Mouse (Mus musculus) C2C12 (cell line): ENCODE measurements around the gene Adamts12. TPM values are rescaled to one million over a fixed set of nuclear protein-coding genes. Genes with fewer than 3 reads are reported as not detected.

Experiments
- H3K27me3 ChIP-seq: one replicate; pipeline ENCODE4 v1.6.1; 2011; ENCODE audit not compliant: control insufficient read depth, insufficient read depth, insufficient read length
- H3K36me3 ChIP-seq: one replicate; pipeline ENCODE4 v1.6.1; 2011; ENCODE audit not compliant: control insufficient read depth, insufficient read depth
- H3K4me3 ChIP-seq: one replicate; pipeline ENCODE4 v1.5.1; 2011; ENCODE audit warnings: mild to moderate bottlenecking, control low read depth; ENCODE audit not compliant: poor library complexity, insufficient read depth, severe bottlenecking
- H3K79me2 ChIP-seq: one replicate; pipeline ENCODE4 v1.6.1; 2011; ENCODE audit not compliant: control insufficient read depth, insufficient read depth
- H3K79me3 ChIP-seq: one replicate; pipeline ENCODE4 v1.6.1; 2011; ENCODE audit warnings: low read depth, control low read depth
- H3ac ChIP-seq: one replicate; pipeline ENCODE3; 2011; ENCODE audit warnings: low read depth; ENCODE audit not compliant: control insufficient read depth, insufficient read length
- CEBPB ChIP-seq: IDR thresholded peaks from one replicate; pipeline ENCODE4 v1.6.1; 2011; ENCODE audit warnings: low read depth, mild to moderate bottlenecking, control low read depth, moderate library complexity
- CTCF ChIP-seq: IDR thresholded peaks from one replicate; pipeline ENCODE4 v1.5.1; 2011; ENCODE audit not compliant: control insufficient read depth, insufficient read depth, insufficient read length
- FOSL1 ChIP-seq: IDR thresholded peaks from one replicate; pipeline ENCODE4 v1.8.0; 2011; ENCODE audit warnings: mild to moderate bottlenecking, low read length; ENCODE audit not compliant: poor library complexity, insufficient read depth, severe bottlenecking
- MAX ChIP-seq: IDR thresholded peaks from one replicate; pipeline ENCODE4 v1.6.1; 2011; ENCODE audit warnings: mild to moderate bottlenecking, control low read depth
- MYOD1 ChIP-seq: IDR thresholded peaks from one replicate; pipeline ENCODE4 v1.6.1; 2011; ENCODE audit warnings: low read depth; ENCODE audit not compliant: control insufficient read depth, insufficient read length
- MYOG ChIP-seq: IDR thresholded peaks from one replicate; pipeline ENCODE4 v1.6.1; 2011; ENCODE audit not compliant: control insufficient read depth, insufficient read length; ENCODE audit errors: extremely low read depth
- USF1 ChIP-seq: IDR thresholded peaks from one replicate; pipeline ENCODE4 v1.6.1; 2011; ENCODE audit warnings: low read depth, mild to moderate bottlenecking, control low read depth, moderate library complexity
- polyA plus RNA-seq: library from polyadenylated mRNA; unstranded; fragments of >200 nt; fragmentation: generic; extraction: Trizol; gene quantifications from one replicate; pipeline ENCODE4 v1.2.1, GENCODE M21; 2012; ENCODE audit warnings: missing spikeins

Adamts12 gene
- polyA plus RNA-seq, 1 experiment: 0.14 TPM

DNA sequence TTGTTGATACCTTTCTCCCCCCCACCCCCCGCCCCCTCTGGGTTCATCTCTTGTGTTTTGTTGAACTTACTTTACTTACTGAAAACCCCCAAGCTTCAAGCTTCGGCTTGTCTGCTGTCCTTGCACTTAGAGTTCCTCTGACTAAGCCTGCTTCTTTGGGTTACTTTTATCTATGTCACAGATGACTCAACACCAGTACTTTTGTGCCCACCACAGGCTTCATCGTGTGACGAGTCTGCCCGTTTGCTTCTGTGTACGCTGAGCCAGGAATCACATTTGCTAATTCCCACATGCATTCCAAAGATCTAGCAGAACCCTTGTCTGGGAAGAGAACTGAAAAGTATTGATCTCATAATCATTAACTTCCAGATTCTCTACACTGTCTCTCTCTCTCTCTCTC, 94.8 kb downstream of the Adamts12 start:
- H3K27me3 ChIP-seq: no peaks in the 10 kb centered on the region
- H3K79me3 ChIP-seq: no peaks in the 10 kb centered on the region
- no peak overlapping the region for H3K4me3 ChIP-seq
- H3K79me2 ChIP-seq: no peaks in the 10 kb centered on the region
- TF ChIP-seq MYOD1 (peak; percentile 3), USF1 (no peak)
- no peaks in the 10 kb centered on the region for H3K36me3 ChIP-seq
- no peak overlapping the region for H3ac ChIP-seq

- TF ChIP-seq CEBPB: no peak
- TF ChIP-seq MAX: no peak
- TF ChIP-seq FOSL1: no peak
- no peak for TF ChIP-seq MYOG
- no peak for TF ChIP-seq CTCF
- TF ChIP-seq MYOD1: no peak
- TF ChIP-seq USF1: no peak
- Histone ChIP-seq H3K36me3 (no peaks in the 10 kb centered on the region), H3K79me2 (no peaks in the 10 kb centered on the region), H3K79me3 (no peaks in the 10 kb centered on the region), H3K27me3 (no peaks in the 10 kb centered on the region), H3ac (no peak overlapping the region), H3K4me3 (no peak overlapping the region)
Measured at GRCm38 (mm10) chr15:11160759-11161158, 96.2 kb downstream of the Adamts12 start.

GRCm38 (mm10) chr15:11165883-11166282, 101.3 kb downstream of the Adamts12 start:
- Histone ChIP-seq H3K79me3 (no peaks in the 10 kb centered on the region), H3ac (no peak overlapping the region), H3K27me3 (no peaks in the 10 kb centered on the region), H3K4me3 (no peak overlapping the region), H3K36me3 (no peaks in the 10 kb centered on the region), H3K79me2 (no peaks in the 10 kb centered on the region)
- TF ChIP-seq FOSL1 (no peak), CEBPB (no peak), MYOD1 (no peak), USF1 (no peak), CTCF (no peak), MAX (no peak), MYOG (no peak)

DNA sequence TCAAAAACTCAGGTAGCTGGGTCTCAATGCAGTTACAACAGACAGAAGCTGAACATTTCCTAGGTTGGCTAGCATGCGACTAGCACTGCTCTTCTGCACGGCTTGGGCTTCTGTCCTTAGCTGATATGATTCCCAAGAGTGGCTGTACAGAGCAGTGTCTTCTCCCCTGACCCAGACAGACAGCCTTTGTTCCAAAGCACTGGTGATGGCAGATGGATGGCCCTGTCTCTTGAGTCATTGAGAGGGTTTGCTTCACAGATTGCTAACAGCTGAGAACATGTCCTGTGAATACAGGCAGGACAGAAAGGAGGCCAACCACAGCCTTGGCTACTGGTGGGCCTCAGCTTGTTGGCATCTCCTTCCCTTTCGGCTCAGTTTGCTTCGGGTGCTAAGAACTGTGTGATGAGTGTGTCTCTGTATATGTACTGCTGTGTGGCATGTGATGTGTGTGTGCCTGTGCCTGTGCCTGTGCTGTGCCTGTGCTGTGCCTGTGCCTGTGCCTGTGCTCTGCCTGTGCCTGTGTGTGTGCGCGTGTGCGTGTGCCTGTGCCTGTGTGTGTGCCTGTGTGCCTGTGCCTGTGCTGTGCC, 109.4 kb downstream of the Adamts12 start:
- Histone ChIP-seq H3K79me2 (no peaks in the 10 kb centered on the region), H3ac (no peak overlapping the region), H3K27me3 (no peaks in the 10 kb centered on the region), H3K36me3 (no peaks in the 10 kb centered on the region), H3K4me3 (no peak overlapping the region), H3K79me3 (no peaks in the 10 kb centered on the region)
- TF ChIP-seq CTCF (no peak), FOSL1 (no peak), CEBPB (no peak), MAX (no peak), MYOG (no peak), MYOD1 (no peak), USF1 (no peak)

- no peaks in the 10 kb centered on the region for H3K79me3 ChIP-seq
- no peaks in the 10 kb centered on the region for H3K79me2 ChIP-seq
- TF ChIP-seq FOSL1 (no peak), MAX (no peak), MYOD1 (peak; percentile 5), USF1 (no peak)
- H3K4me3 ChIP-seq: no peak overlapping the region
- H3K27me3 ChIP-seq: no peaks in the 10 kb centered on the region
- H3K36me3 ChIP-seq: no peaks in the 10 kb centered on the region
- H3ac ChIP-seq: no peak overlapping the region
Measured at GRCm38 (mm10) chr15:11174842-11175241, 110.3 kb downstream of the Adamts12 start.

DNA sequence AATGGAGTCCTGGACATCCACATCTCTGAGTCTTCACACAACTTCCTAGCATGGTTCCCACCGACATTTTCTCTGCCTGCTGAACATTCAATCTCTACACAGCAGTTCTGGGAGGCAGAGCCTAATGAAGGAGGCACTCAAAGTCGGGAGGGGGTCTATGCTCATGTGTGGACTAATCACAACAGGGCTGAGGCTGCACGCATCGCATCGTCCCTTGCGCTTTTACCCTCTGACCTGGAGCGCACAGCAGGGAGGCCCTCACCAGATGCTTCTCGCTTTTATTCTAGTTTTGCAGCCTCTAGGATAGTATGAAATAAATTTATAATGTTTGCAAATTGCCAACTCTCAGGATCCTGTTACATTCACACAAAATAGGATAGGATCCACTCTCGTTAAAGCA, 112.9 kb downstream of the Adamts12 start:
- Histone ChIP-seq H3ac (no peak overlapping the region), H3K4me3 (no peak overlapping the region), H3K36me3 (no peaks in the 10 kb centered on the region), H3K79me3 (no peaks in the 10 kb centered on the region), H3K79me2 (no peaks in the 10 kb centered on the region), H3K27me3 (no peaks in the 10 kb centered on the region)
- TF ChIP-seq MAX (no peak), CEBPB (no peak), MYOD1 (no peak), USF1 (no peak), CTCF (no peak), MYOG (no peak), FOSL1 (no peak)
